Comparison of ENCODE assay signal across 23 mouse cellular contexts in genomic region chr4:59447296-59447695, GRCm38 (mm10). TPM values are rescaled to one million over a fixed set of nuclear protein-coding genes. Genes with fewer than 3 reads are reported as not detected.
A peak's percentile ranks its signal among the peaks of the same experiment; 100 is the strongest.
DNase-seq lines count a peak whose midpoint lies in the region; ATAC-seq lines count a peak whose summit lies in the region.
"Had no signal": no experiment of that assay in that cellular context is flagged by ENCODE, and none has a peak within 500 bp of the region (broad histone marks: within the 10 kb centered on the region; RNA-seq: fewer than 3 reads in every experiment).

No protein-coding gene starts in this region.

- no peak for ATAC-seq in midbrain, embryonic 11.5 days (ENCODE audit: low FRiP score)
- ATAC-seq in midbrain, embryonic 14.5 days (ENCODE audit: low FRiP score, low TSS enrichment), result no peak
- ATAC-seq in kidney, embryonic 16.5 days (ENCODE audit: low FRiP score, low TSS enrichment), result peak; percentile 76
- peak; percentile 33; the same call in 1 of the 2 replicates for ATAC-seq in stomach, embryonic 15.5 days (ENCODE audit: insufficient read depth, low FRiP score, low read depth)
- ATAC-seq: CD4-positive, CD25-positive, alpha-beta regulatory T cell, adult 4 months; forebrain, embryonic 15.5 days had no signal

- no peak overlapping the region for H3K4me3 ChIP-seq in midbrain, embryonic 11.5 days (ENCODE audit: low read depth, low read length)
- H3K4me3 ChIP-seq in midbrain, embryonic 14.5 days (replicated peaks; ENCODE audit: low read depth, low read length), result no peak overlapping the region
- no peak overlapping the region for H3K4me3 ChIP-seq in kidney, embryonic 16.5 days (ENCODE audit: low read length)
- H3K4me3 ChIP-seq in stomach, embryonic 15.5 days (replicated peaks), result no peak overlapping the region
- H3K4me3 ChIP-seq: embryonic facial prominence, embryonic 10.5 days; forebrain, embryonic 15.5 days; heart, embryonic 12.5 days; hindbrain, embryonic 12.5 days; layer of hippocampus, adult 2 months; limb, embryonic 10.5 days; midbrain, embryonic 12.5 days had no signal

- H3K4me1 ChIP-seq in midbrain, embryonic 11.5 days (ENCODE audit: control insufficient read depth, insufficient read depth, low read length), result no peaks in the 10 kb centered on the region
- no peaks in the 10 kb centered on the region for H3K4me1 ChIP-seq in midbrain, embryonic 14.5 days (ENCODE audit: control insufficient read depth, insufficient read depth, low read length)
- peaks cover 14% of the 10 kb centered on the region for H3K4me1 ChIP-seq in kidney, embryonic 16.5 days (ENCODE audit: insufficient read depth, low read length)
- H3K4me1 ChIP-seq in stomach, embryonic 15.5 days, result 0 out of 2 replicates have a peak, but pooled peaks cover 6% of the 10 kb centered on the region
- H3K4me1 ChIP-seq: embryonic facial prominence, embryonic 10.5 days; forebrain, embryonic 15.5 days; hindbrain, embryonic 12.5 days; midbrain, embryonic 12.5 days had no signal

- no peak overlapping the region for H3K4me2 ChIP-seq in midbrain, embryonic 11.5 days
- H3K4me2 ChIP-seq in midbrain, embryonic 14.5 days (ENCODE audit: low read length), result no peak overlapping the region
- H3K4me2 ChIP-seq in kidney, embryonic 16.5 days (replicated peaks; ENCODE audit: low read depth, low read length), result no peak overlapping the region
- H3K4me2 ChIP-seq in stomach, embryonic 15.5 days, result no peak overlapping the region
- H3K4me2 ChIP-seq: forebrain, embryonic 15.5 days; heart, embryonic 12.5 days; hindbrain, embryonic 12.5 days; midbrain, embryonic 12.5 days had no signal

- H3K27me3 ChIP-seq in midbrain, embryonic 11.5 days (ENCODE audit: control insufficient read depth, insufficient read depth, low read length), result no peaks in the 10 kb centered on the region
- H3K27me3 ChIP-seq in midbrain, embryonic 14.5 days (ENCODE audit: control insufficient read depth, insufficient read depth, low read length), result no peaks in the 10 kb centered on the region
- no peaks in the 10 kb centered on the region for H3K27me3 ChIP-seq in kidney, embryonic 16.5 days (ENCODE audit: insufficient read depth, low read length)
- no peaks in the 10 kb centered on the region for H3K27me3 ChIP-seq in stomach, embryonic 15.5 days (replicated peaks)
- H3K27me3 ChIP-seq: forebrain, embryonic 15.5 days; heart, embryonic 12.5 days; hindbrain, embryonic 12.5 days; midbrain, embryonic 12.5 days had no signal

- no peak overlapping the region for H3K9ac ChIP-seq in midbrain, embryonic 11.5 days (ENCODE audit: low read length)
- no peak overlapping the region for H3K9ac ChIP-seq in midbrain, embryonic 14.5 days (replicated peaks; ENCODE audit: low read length)
- no peak overlapping the region for H3K9ac ChIP-seq in kidney, embryonic 16.5 days (replicated peaks; ENCODE audit: low read length)
- no peak overlapping the region for H3K9ac ChIP-seq in stomach, embryonic 15.5 days
- H3K9ac ChIP-seq: forebrain, embryonic 15.5 days; heart, embryonic 12.5 days; hindbrain, embryonic 12.5 days; midbrain, embryonic 12.5 days had no signal

- DNase-seq in heart, adult 11 months, result peak; percentile 44
- DNase-seq in heart, postnatal 10 days, result no peak
- DNase-seq in midbrain, embryonic 11.5 days (ENCODE audit: low spot score, missing footprints), result peak; percentile 75
- no peak for DNase-seq in midbrain, embryonic 14.5 days
- DNase-seq in adrenal gland, adult (ENCODE audit: inconsistent age in 2 of 2, low spot score in 1 of 2), result no peak
- DNase-seq: adrenal gland, postnatal 14 days; cerebellum, adult 2 months; cerebellum, postnatal 25 days; heart, postnatal 14 days; liver; lung, postnatal 10 days; right cerebral cortex, adult 18-20 months; right cerebral cortex, postnatal 4 days had no signal

- intact Hi-C loops in heart, postnatal 10 days (cut with DNase I), result no loop called here

- WGBS in midbrain, embryonic 11.5 days, result 70% methylated on average over 1 of the region's 1 CpGs
- 60% methylated on average over 1 of the region's 1 CpGs for WGBS in midbrain, embryonic 14.5 days
- WGBS in kidney, embryonic 16.5 days, result 59% methylated on average over 1 of the region's 1 CpGs
- WGBS in stomach, embryonic 15.5 days, result 75% methylated on average over 1 of the region's 1 CpGs

- no peak overlapping the region for H3K27ac ChIP-seq in midbrain, embryonic 11.5 days (ENCODE audit: low read depth, low read length)
- H3K27ac ChIP-seq in midbrain, embryonic 14.5 days (replicated peaks; ENCODE audit: low read depth, low read length), result no peak overlapping the region
- peak overlapping the region; percentile 49; the same call in 1 of the 2 replicates for H3K27ac ChIP-seq in kidney, embryonic 16.5 days (ENCODE audit: low read length)
- H3K27ac ChIP-seq in stomach, embryonic 15.5 days, result no peak overlapping the region
- H3K27ac ChIP-seq: embryonic facial prominence, embryonic 10.5 days; forebrain, embryonic 15.5 days; hindbrain, embryonic 12.5 days; layer of hippocampus, adult 2 months; limb, embryonic 10.5 days; midbrain, embryonic 12.5 days had no signal

- no peaks in the 10 kb centered on the region for H3K36me3 ChIP-seq in midbrain, embryonic 11.5 days (ENCODE audit: control insufficient read depth, insufficient read depth, low read length)
- no peaks in the 10 kb centered on the region for H3K36me3 ChIP-seq in midbrain, embryonic 14.5 days (ENCODE audit: control insufficient read depth, insufficient read depth, low read length)
- no peaks in the 10 kb centered on the region for H3K36me3 ChIP-seq in kidney, embryonic 16.5 days (ENCODE audit: insufficient read depth, low read length)
- no peaks in the 10 kb centered on the region for H3K36me3 ChIP-seq in stomach, embryonic 15.5 days
- H3K36me3 ChIP-seq: embryonic facial prominence, embryonic 10.5 days; forebrain, embryonic 15.5 days; heart, embryonic 12.5 days; hindbrain, embryonic 12.5 days; limb, embryonic 10.5 days; midbrain, embryonic 12.5 days had no signal

- peaks cover 3% of the 10 kb centered on the region; the same call in 1 of the 2 replicates for H3K9me3 ChIP-seq in midbrain, embryonic 11.5 days (ENCODE audit: control insufficient read depth, low read length)
- no peaks in the 10 kb centered on the region for H3K9me3 ChIP-seq in midbrain, embryonic 14.5 days (ENCODE audit: control insufficient read depth, low read length)
- H3K9me3 ChIP-seq in kidney, embryonic 16.5 days (ENCODE audit: low read length), result peaks cover 4% of the 10 kb centered on the region; the same call in 1 of the 2 replicates
- H3K9me3 ChIP-seq in stomach, embryonic 15.5 days, result no peaks in the 10 kb centered on the region
- H3K9me3 ChIP-seq: forebrain, embryonic 15.5 days; heart, embryonic 12.5 days; hindbrain, embryonic 12.5 days; limb, embryonic 10.5 days; midbrain, embryonic 12.5 days had no signal

RNA-seq across cellular contexts. Expression of gene Susd1, which starts 8.9 kb away (rescaled TPM):
- total RNA-seq in heart, postnatal 10 days (2021), result under 1 TPM; 0.47 to 0.91 TPM
- polyA plus RNA-seq in midbrain, embryonic 11.5 days (2014; fragmentation: Nextera tagmentation; extraction: Ambion mirVana), result 1.0 and 1.5 TPM in 2 replicates
- polyA plus RNA-seq in midbrain, embryonic 14.5 days (2014; fragmentation: Nextera tagmentation; extraction: Ambion mirVana), result 0.72 and 0.86 TPM in 2 replicates
- polyA plus RNA-seq in kidney, embryonic 16.5 days (2015; fragmentation: Nextera tagmentation; extraction: Ambion mirVana), result 9.1 and 11.5 TPM in 2 replicates
- 9.1 and 12.6 TPM in 2 replicates for polyA plus RNA-seq in stomach, embryonic 15.5 days (2015; fragmentation: Nextera tagmentation; extraction: Ambion mirVana)

Comparison
In these comparisons a context has a peak if more than half of its experiments do, and no peak if none do; other contexts are left out.
1. DNase-seq: peak in heart, adult 11 months (single experiment) and midbrain, embryonic 11.5 days (single experiment); none in heart, postnatal 10 days (0 of 2), midbrain, embryonic 14.5 days (single experiment) and adrenal gland, adult (0 of 2).
2. ATAC-seq: peak in kidney, embryonic 16.5 days (single experiment) and stomach, embryonic 15.5 days (single experiment); none in midbrain, embryonic 11.5 days (single experiment) and midbrain, embryonic 14.5 days (single experiment).